Mouse (Mus musculus) neural tube, embryonic 14.5 days (tissue): ENCODE results near the gene Flnc. TPM values are rescaled to one million over a fixed set of nuclear protein-coding genes. Genes with fewer than 3 reads are reported as not detected.
A peak's percentile ranks its signal among the peaks of the same experiment; 100 is the strongest.

Experiments
- ATAC-seq: fragments of 200-750 bp; cut with Nextera tagmentation; 2 replicates; pipeline ENCODE4 v1.8.0; 2017; ENCODE audit warnings: low read depth, mild to moderate bottlenecking, moderate TSS enrichment, moderate library complexity
- H3K27ac ChIP-seq: fragments of 300-500 bp; sonication (generic); 2 replicates; pipeline ENCODE4 v1.5.1; 2014; ENCODE audit warnings: low read depth, mild to moderate bottlenecking, control low read depth, low read length, moderate library complexity, mixed read lengths
- H3K27me3 ChIP-seq: fragments of 300-500 bp; sonication (generic); 2 replicates; pipeline ENCODE4 v1.6.1; 2014; ENCODE audit warnings: low read length; ENCODE audit not compliant: control insufficient read depth, insufficient read depth
- H3K36me3 ChIP-seq: fragments of 300-500 bp; sonication (generic); 2 replicates; pipeline ENCODE4 v1.6.1; 2014; ENCODE audit warnings: low read length, mixed read lengths; ENCODE audit not compliant: control insufficient read depth, insufficient read depth
- H3K4me1 ChIP-seq: fragments of 300-500 bp; sonication (generic); 2 replicates; pipeline ENCODE4 v1.6.1; 2014; ENCODE audit warnings: low read length; ENCODE audit not compliant: control insufficient read depth, insufficient read depth
- H3K4me2 ChIP-seq: fragments of 300-500 bp; sonication (generic); 2 replicates; pipeline ENCODE4 v1.6.1; 2014; ENCODE audit warnings: mild to moderate bottlenecking, low read depth, low read length, control low read depth
- H3K4me3 ChIP-seq: fragments of 300-500 bp; sonication (generic); 2 replicates; pipeline ENCODE4 v1.5.1; 2014; ENCODE audit warnings: low read depth, low read length, control low read depth, mixed read lengths
- H3K9ac ChIP-seq: fragments of 300-500 bp; sonication (generic); replicated peaks from 2 replicates; pipeline ENCODE4 v1.6.1; 2014; ENCODE audit warnings: low read depth, mild to moderate bottlenecking, control low read depth, low read length, mixed read lengths
- H3K9me3 ChIP-seq: fragments of 300-500 bp; sonication (generic); 2 replicates; pipeline ENCODE4 v1.6.1; 2016; ENCODE audit warnings: low read length; ENCODE audit not compliant: control insufficient read depth
- WGBS: fragments of 180-500 bp; shearing (Covaris S2); extraction: QIAGEN DNeasy Blood & Tissue Kit; methylation state at CpG from one replicate; pipeline ENCODE4 v1.1.7; 2014; 5-methylcytosine and 5-hydroxymethylcytosine counted together
- polyA plus RNA-seq: library from polyadenylated mRNA; unstranded; fragments of >200 nt; fragmentation: Nextera tagmentation; extraction: Ambion mirVana; gene quantifications from 2 replicates; pipeline ENCODE4 v1.2.1, GENCODE M21; 2014

The Flnc gene
- polyA plus RNA-seq, 1 experiment from 2014 or later, result 5.0 TPM

DNA sequence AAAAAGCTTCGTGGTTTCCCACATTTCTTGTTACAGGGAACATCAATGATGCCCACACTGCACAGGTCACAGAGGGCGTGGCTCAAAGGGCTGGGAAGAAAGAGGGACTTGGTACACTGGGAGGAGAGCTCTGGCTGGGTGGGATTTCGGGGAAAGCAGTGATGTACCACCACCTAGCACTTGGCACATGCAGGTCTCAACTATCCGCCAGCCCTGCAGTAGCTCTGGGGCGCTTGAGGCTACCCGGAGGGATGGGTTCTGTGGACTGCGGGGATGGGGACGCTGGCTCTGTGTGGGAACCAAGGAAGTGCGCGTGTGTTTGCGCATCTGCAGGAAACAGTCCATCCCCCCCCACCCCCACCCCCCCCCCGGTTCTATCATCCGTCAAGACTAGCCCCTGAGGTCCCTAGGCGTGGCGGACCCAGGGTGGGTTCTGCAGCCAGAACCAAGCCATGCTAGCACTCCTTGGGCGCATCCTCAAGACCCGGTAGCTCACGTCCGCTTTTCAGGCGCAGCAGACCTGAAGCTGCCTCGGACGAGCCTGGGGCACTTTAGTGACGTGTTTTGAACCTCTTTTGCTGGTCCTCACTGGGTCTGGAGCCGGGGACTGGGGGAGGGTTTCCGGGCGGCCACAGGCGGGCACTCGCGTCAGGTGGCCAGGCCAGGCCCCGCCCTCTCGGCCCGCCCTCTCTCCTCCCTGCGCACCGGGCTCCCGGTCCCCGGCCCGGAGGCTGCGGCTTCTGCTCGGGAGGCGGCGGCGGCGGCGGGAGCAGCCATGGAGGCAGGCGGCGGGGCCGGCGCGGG, 36.9 kb upstream of the Flnc start, which contains the start of gene Ccdc136:
Gene Ccdc136 (plus strand): TSS at position 400 of the 804 bp plus-strand sequence.
- 1% methylated on average over 42 of the region's 49 CpGs for WGBS
- H3K9ac ChIP-seq, result peak within 1 kb of the TSS; percentile 72
- H3K27ac ChIP-seq, result peak within 1 kb of the TSS; percentile 72
- no peaks in the 10 kb centered on the region for H3K4me1 ChIP-seq
- peak within 1 kb of the TSS; percentile 70 for H3K4me2 ChIP-seq
- peak; percentile 94 for ATAC-seq
- H3K9me3 ChIP-seq, result no peaks in the 10 kb centered on the region
- no peaks in the 10 kb centered on the region; the same call in 1 of the 2 replicates for H3K27me3 ChIP-seq
- H3K36me3 ChIP-seq, result no peaks in the 10 kb centered on the region
- peak within 1 kb of the TSS; percentile 64 for H3K4me3 ChIP-seq

DNA sequence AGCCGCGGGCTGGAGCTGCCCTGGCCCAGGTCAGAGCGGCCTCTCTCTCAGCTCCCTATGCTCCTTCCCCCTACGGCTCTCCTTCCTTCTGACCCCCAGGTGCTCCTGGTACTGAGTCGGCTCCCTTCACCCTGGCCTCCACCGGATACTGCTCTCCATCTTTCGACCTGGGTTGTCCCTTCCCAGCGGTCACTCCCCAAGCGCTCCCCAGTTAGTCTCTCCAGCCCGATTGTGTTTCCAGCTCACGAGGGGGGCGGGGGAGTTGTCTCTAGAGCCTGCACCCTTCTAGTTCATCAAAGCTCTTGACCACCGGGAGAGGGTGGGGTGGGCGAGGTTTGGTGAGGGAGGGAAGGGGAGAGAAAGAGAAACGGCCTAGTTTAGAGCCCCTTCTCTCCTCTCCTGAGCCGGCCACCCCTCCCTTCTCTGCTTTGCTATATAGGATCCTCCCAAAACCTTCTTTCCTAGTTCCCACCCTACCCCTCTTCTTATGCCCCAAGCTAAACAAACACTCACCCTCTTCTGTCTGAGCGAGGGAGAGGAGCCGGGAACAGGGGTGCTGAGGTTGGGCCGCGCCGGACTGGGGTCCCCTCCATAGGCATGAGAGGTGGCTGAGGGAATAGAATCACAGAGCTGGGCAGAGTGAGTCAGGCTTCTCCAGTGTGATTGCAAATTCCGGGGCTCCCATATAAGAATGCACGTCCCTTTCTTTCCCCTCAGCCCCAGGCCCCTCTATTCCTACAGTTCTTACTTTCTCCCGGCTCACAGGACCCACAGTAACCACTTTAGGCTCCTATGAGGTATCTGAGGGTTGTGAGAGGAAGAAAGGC, 36.1 kb upstream of the Flnc start:
- no peaks in the 10 kb centered on the region; the same call in 1 of the 2 replicates for H3K27me3 ChIP-seq
- 2% methylated on average over 20 of the region's 24 CpGs for WGBS
- peak overlapping the region; percentile 70 for H3K4me2 ChIP-seq
- no peaks in the 10 kb centered on the region for H3K9me3 ChIP-seq
- ATAC-seq, result peak; percentile 77
- H3K4me1 ChIP-seq, result no peaks in the 10 kb centered on the region
- peak overlapping the region; percentile 64 for H3K4me3 ChIP-seq
- H3K27ac ChIP-seq, result peak overlapping the region; percentile 72
- peak overlapping the region; percentile 72 for H3K9ac ChIP-seq
- no peaks in the 10 kb centered on the region for H3K36me3 ChIP-seq

DNA sequence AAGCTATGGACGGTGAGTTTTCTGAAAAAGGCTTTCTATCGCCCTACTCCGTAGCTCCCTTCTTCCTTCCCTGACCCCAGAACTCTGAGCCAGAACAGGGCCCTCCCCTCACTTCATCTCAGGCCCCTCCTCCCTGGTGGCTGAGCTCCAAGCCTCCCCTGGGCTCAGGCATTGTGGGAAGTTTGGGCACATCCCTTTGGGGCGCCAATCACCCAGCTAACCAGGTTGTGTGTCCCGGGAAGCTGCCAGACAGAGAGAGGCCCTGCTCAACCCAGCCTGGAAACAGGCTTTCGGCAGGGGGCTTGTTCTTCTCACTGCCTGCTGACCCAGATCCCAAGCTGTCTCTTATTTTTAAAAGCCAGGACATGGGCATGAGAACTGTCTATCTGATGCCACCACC, 35.5 kb upstream of the Flnc start:
- Histone ChIP-seq H3K4me2 (peak overlapping the region; percentile 70), H3K27me3 (no peaks in the 10 kb centered on the region; the same call in 1 of the 2 replicates), H3K36me3 (no peaks in the 10 kb centered on the region), H3K4me1 (no peaks in the 10 kb centered on the region), H3K9me3 (no peaks in the 10 kb centered on the region), H3K27ac (peak overlapping the region; percentile 72), H3K9ac (peak overlapping the region; percentile 72), H3K4me3 (peak overlapping the region; percentile 64)
- WGBS, result 10% methylated on average over 6 of the region's 6 CpGs
- peak; percentile 33; the same call in 1 of the 2 replicates for ATAC-seq

DNA sequence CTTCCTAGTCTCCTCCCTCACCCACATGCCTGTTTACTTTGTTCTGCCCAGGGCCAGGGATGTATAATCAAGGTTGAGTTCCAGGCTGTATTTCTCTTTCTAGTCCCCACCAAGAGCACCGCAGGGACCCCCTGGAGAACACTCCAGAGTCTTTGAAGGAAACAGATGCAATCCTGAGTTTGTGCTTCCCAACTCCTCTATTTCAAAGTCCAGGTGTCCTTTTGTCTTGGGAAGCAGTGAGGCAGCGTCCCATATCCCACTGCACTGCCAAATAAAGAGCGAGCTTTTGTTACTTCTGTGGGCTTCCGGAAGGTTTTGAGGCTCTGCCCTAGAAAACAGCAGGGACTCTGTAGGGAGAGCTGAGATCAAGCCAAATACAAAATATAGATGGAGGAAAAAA, 33.2 kb upstream of the Flnc start:
- no peak overlapping the region for H3K27ac ChIP-seq
- H3K4me3 ChIP-seq, result no peak overlapping the region
- no peaks in the 10 kb centered on the region; the same call in 1 of the 2 replicates for H3K27me3 ChIP-seq
- H3K4me1 ChIP-seq, result no peaks in the 10 kb centered on the region
- no peak overlapping the region for H3K4me2 ChIP-seq
- ATAC-seq, result no peak
- H3K9ac ChIP-seq, result no peak overlapping the region
- no peaks in the 10 kb centered on the region for H3K9me3 ChIP-seq
- 64% methylated on average over 4 of the region's 4 CpGs for WGBS
- no peaks in the 10 kb centered on the region for H3K36me3 ChIP-seq

DNA sequence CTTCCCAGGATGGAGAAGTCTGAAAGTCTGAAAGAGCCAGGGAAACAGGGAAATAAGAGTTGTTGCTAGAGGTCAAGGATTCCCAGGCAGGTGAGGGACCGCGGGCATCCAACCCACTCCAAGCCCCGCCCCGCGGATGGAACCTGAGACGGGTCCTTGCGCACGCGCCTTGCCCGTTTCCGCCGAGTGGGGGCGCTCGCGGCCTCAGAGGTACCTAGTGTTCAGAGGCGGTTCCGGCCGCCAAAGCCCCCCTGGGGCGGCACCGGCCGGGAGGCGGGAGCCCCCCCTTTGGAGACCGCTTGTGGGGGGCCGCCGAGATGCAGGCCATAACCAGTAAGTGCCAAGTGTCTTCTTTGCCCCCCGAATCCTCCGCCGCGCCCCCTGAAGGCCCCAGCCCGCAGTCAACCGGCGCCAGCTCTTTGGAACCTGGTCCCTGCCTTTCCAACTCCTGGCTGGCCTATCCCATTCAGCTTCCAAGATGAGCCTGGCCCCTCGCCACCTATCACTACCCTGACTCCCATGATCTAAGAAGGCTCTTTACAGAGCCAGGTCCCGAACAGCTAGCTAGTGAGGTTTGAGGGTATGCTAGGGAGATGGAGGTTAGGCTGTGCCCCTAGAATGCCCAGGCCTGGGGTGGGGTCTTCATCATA, 30.2 kb upstream of the Flnc start:
- Histone ChIP-seq H3K27ac (no peak overlapping the region), H3K36me3 (no peaks in the 10 kb centered on the region), H3K4me3 (no peak overlapping the region), H3K4me1 (no peaks in the 10 kb centered on the region), H3K9me3 (no peaks in the 10 kb centered on the region), H3K27me3 (no peaks in the 10 kb centered on the region), H3K9ac (no peak overlapping the region), H3K4me2 (no peak overlapping the region)
- WGBS, result 9% methylated on average over 34 of the region's 34 CpGs
- ATAC-seq, result no peak

DNA sequence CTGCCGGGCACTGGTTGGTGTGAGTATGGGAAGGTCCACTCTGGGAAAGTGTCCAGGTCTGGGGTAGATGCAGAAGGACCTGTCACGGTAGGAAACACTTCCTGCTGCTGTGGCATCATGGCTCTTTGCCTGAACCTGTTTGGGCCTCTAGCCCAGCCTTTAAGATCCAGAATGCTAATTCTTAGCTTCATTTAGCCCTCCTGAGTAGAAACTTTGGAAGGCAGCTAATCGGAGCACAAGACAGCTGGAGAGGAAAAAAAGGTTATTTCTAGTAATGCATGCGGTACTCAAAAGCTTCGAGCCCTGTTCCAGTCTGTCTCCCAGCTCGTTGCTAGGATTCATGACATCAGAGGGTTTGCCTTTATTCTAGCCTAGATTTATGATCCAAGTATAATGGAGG, 26.6 kb upstream of the Flnc start:
- no peak overlapping the region for H3K4me3 ChIP-seq
- H3K9me3 ChIP-seq, result no peaks in the 10 kb centered on the region
- H3K36me3 ChIP-seq, result peaks cover 13% of the 10 kb centered on the region; the same call in 1 of the 2 replicates
- WGBS, result 32% methylated on average over 6 of the region's 6 CpGs
- no peaks in the 10 kb centered on the region for H3K4me1 ChIP-seq
- H3K27me3 ChIP-seq, result no peaks in the 10 kb centered on the region
- peak; percentile 58; the same call in 1 of the 2 replicates for ATAC-seq
- no peak overlapping the region for H3K9ac ChIP-seq
- peak overlapping the region; percentile 55 for H3K27ac ChIP-seq
- no peak overlapping the region for H3K4me2 ChIP-seq

DNA sequence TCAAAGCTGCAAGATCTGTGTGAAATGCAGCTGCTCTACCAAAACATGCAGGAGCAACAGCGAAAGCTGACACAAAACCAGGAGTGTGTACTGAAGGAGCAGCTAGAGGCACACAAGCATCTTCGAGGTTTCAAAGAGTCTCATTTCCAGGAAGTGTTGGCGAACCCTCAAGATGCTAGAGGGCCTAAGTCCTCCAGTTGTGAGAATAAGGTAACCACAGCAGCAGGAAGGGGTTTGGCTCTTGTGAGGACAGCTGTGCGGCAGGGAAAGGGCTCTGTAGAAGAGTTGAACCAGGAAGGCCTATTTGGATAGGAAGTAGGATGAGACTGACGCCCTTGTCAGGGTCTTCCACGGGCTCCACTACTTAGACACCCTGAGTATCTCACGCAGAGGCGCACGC, 17.6 kb upstream of the Flnc start:
- Histone ChIP-seq H3K4me2 (no peak overlapping the region), H3K27ac (no peak overlapping the region), H3K4me1 (no peaks in the 10 kb centered on the region), H3K4me3 (no peak overlapping the region), H3K27me3 (no peaks in the 10 kb centered on the region), H3K9ac (no peak overlapping the region), H3K36me3 (peaks cover 11% of the 10 kb centered on the region), H3K9me3 (no peaks in the 10 kb centered on the region)
- 89% methylated on average over 9 of the region's 9 CpGs for WGBS
- no peak for ATAC-seq

DNA sequence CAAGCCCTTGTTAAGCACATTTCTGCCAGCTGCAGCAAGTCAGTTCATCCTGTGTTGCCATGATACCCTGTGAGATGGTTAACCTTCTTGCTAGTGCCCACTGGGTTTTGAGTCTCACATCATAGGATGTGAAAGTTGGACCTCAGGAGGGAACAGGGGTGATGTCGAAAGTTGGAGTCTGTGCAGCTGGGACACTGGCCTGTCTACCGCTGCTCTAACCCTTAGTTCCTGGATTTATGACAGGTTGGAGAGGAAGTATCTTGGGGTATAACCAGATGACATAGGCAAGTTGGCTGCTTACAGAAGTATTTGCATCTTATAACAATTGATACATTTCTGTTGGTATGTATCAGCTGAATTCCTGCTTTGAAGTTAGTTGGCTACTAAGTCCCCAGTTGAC, 12.5 kb upstream of the Flnc start:
- Histone ChIP-seq H3K9me3 (no peaks in the 10 kb centered on the region), H3K4me2 (no peak overlapping the region), H3K4me1 (no peaks in the 10 kb centered on the region), H3K9ac (no peak overlapping the region), H3K27me3 (no peaks in the 10 kb centered on the region), H3K4me3 (no peak overlapping the region), H3K36me3 (peaks cover 4% of the 10 kb centered on the region; the same call in 1 of the 2 replicates), H3K27ac (no peak overlapping the region)
- WGBS, result 88% methylated on average over 2 of the region's 2 CpGs
- no peak for ATAC-seq
